In the genomic region with DNA sequence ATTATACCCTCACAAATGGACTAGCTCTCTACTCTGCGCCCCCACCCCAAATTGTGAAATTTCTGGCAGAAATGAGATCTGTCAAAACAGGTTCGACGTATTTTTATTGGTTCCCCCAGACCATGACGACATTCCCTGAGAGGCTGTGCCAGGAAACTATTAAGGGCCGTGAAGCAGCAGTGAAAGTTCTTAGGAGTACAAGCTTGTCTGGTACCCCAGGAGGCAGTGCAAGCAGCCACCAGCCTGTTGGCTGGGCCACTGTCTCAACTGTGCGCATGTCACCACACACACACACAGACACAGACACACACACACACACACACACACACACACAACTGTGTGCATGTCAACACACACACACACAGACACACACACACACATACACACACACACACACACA, we compare ENCODE assay signal across 14 mouse cellular contexts. TPM values are rescaled to one million over a fixed set of nuclear protein-coding genes. Genes with fewer than 3 reads are reported as not detected.
DNase-seq lines count a peak whose midpoint lies in the region; ATAC-seq lines count a peak whose summit lies in the region.
"Had no signal": no experiment of that assay in that cellular context is flagged by ENCODE, and none has a peak within 500 bp of the region (broad histone marks: within the 10 kb centered on the region; RNA-seq: fewer than 3 reads in every experiment).

No protein-coding gene starts in this region.

- H3K27me3 ChIP-seq in forebrain, embryonic 13.5 days = no peaks in the 10 kb centered on the region
- H3K27me3 ChIP-seq in forebrain, embryonic 15.5 days = no peaks in the 10 kb centered on the region
- no peaks in the 10 kb centered on the region for H3K27me3 ChIP-seq in kidney, embryonic 14.5 days (ENCODE audit: control insufficient read depth, insufficient read depth, low read length)
- H3K27me3 ChIP-seq in midbrain, embryonic 13.5 days = no peaks in the 10 kb centered on the region
- no peaks in the 10 kb centered on the region for H3K27me3 ChIP-seq in midbrain, embryonic 14.5 days (ENCODE audit: control insufficient read depth, insufficient read depth, low read length)
- no peaks in the 10 kb centered on the region for H3K27me3 ChIP-seq in limb, embryonic 15.5 days
- H3K27me3 ChIP-seq: midbrain, embryonic 12.5 days; neural tube, embryonic 12.5 days had no signal

- ATAC-seq in forebrain, embryonic 13.5 days = peak; percentile 23; the same call in 1 of the 2 replicates
- ATAC-seq in forebrain, embryonic 15.5 days (replicated peaks) = no peak
- no peak for ATAC-seq in kidney, embryonic 14.5 days (ENCODE audit: low FRiP score, low TSS enrichment)
- ATAC-seq in midbrain, embryonic 13.5 days = peak; percentile 55
- no peak for ATAC-seq in midbrain, embryonic 14.5 days (ENCODE audit: low FRiP score, low TSS enrichment)
- peak; percentile 59; the same call in 1 of the 2 replicates for ATAC-seq in limb, embryonic 15.5 days (ENCODE audit: insufficient number of reproducible peaks, low FRiP score, low TSS enrichment, low read depth)
- ATAC-seq: liver, postnatal 0 days had no signal

- no peak for DNase-seq in kidney, adult 18-20 months
- no peak for DNase-seq in midbrain, embryonic 14.5 days
- DNase-seq in right cerebral cortex, postnatal 14 days = no peak

- H3K4me3 ChIP-seq in forebrain, embryonic 13.5 days = no peak overlapping the region
- no peak overlapping the region for H3K4me3 ChIP-seq in forebrain, embryonic 15.5 days
- no peak overlapping the region for H3K4me3 ChIP-seq in kidney, embryonic 14.5 days (ENCODE audit: low read length)
- no peak overlapping the region for H3K4me3 ChIP-seq in midbrain, embryonic 13.5 days (replicated peaks)
- no peak overlapping the region for H3K4me3 ChIP-seq in midbrain, embryonic 14.5 days (replicated peaks; ENCODE audit: low read depth, low read length)
- H3K4me3 ChIP-seq in limb, embryonic 15.5 days = no peak overlapping the region
- H3K4me3 ChIP-seq: forebrain, embryonic 10.5 days; midbrain, embryonic 12.5 days; neural tube, embryonic 12.5 days had no signal

- no peaks in the 10 kb centered on the region for H3K9me3 ChIP-seq in forebrain, embryonic 13.5 days (replicated peaks)
- H3K9me3 ChIP-seq in forebrain, embryonic 15.5 days = no peaks in the 10 kb centered on the region
- H3K9me3 ChIP-seq in kidney, embryonic 14.5 days (ENCODE audit: control insufficient read depth, low read length) = no peaks in the 10 kb centered on the region
- H3K9me3 ChIP-seq in midbrain, embryonic 13.5 days = no peaks in the 10 kb centered on the region
- H3K9me3 ChIP-seq in midbrain, embryonic 14.5 days (ENCODE audit: control insufficient read depth, low read length) = no peaks in the 10 kb centered on the region
- H3K9me3 ChIP-seq in limb, embryonic 15.5 days = no peaks in the 10 kb centered on the region
- H3K9me3 ChIP-seq: forebrain, embryonic 10.5 days; midbrain, embryonic 12.5 days; neural tube, embryonic 12.5 days had no signal

- no peaks in the 10 kb centered on the region for H3K4me1 ChIP-seq in forebrain, embryonic 13.5 days
- H3K4me1 ChIP-seq in forebrain, embryonic 15.5 days = no peaks in the 10 kb centered on the region
- peaks cover 3% of the 10 kb centered on the region; the same call in 1 of the 2 replicates for H3K4me1 ChIP-seq in kidney, embryonic 14.5 days (ENCODE audit: control insufficient read depth, insufficient read depth, low read length)
- no peaks in the 10 kb centered on the region for H3K4me1 ChIP-seq in midbrain, embryonic 13.5 days (replicated peaks)
- H3K4me1 ChIP-seq in midbrain, embryonic 14.5 days (ENCODE audit: control insufficient read depth, insufficient read depth, low read length) = no peaks in the 10 kb centered on the region
- H3K4me1 ChIP-seq in limb, embryonic 15.5 days = peaks cover 37% of the 10 kb centered on the region
- H3K4me1 ChIP-seq: neural tube, embryonic 12.5 days had no signal

- H3K4me2 ChIP-seq in forebrain, embryonic 13.5 days = no peak overlapping the region
- no peak overlapping the region for H3K4me2 ChIP-seq in forebrain, embryonic 15.5 days (replicated peaks)
- H3K4me2 ChIP-seq in kidney, embryonic 14.5 days (replicated peaks; ENCODE audit: low read depth, low read length) = no peak overlapping the region
- no peak overlapping the region for H3K4me2 ChIP-seq in midbrain, embryonic 13.5 days (replicated peaks)
- no peak overlapping the region for H3K4me2 ChIP-seq in midbrain, embryonic 14.5 days (ENCODE audit: low read length)
- no peak overlapping the region for H3K4me2 ChIP-seq in limb, embryonic 15.5 days
- H3K4me2 ChIP-seq: hindbrain, embryonic 14.5 days; liver, embryonic 11.5 days; midbrain, embryonic 12.5 days; neural tube, embryonic 12.5 days had no signal

- H3K36me3 ChIP-seq in forebrain, embryonic 13.5 days (ENCODE audit: poor library complexity, severe bottlenecking) = no peaks in the 10 kb centered on the region
- H3K36me3 ChIP-seq in forebrain, embryonic 15.5 days = no peaks in the 10 kb centered on the region
- H3K36me3 ChIP-seq in kidney, embryonic 14.5 days (ENCODE audit: control insufficient read depth, insufficient read depth, low read length) = no peaks in the 10 kb centered on the region
- no peaks in the 10 kb centered on the region for H3K36me3 ChIP-seq in midbrain, embryonic 13.5 days
- no peaks in the 10 kb centered on the region for H3K36me3 ChIP-seq in midbrain, embryonic 14.5 days (ENCODE audit: control insufficient read depth, insufficient read depth, low read length)
- no peaks in the 10 kb centered on the region for H3K36me3 ChIP-seq in limb, embryonic 15.5 days
- H3K36me3 ChIP-seq: forebrain, embryonic 10.5 days; midbrain, embryonic 12.5 days; neural tube, embryonic 12.5 days had no signal

- no peak overlapping the region for H3K27ac ChIP-seq in forebrain, embryonic 13.5 days
- H3K27ac ChIP-seq in forebrain, embryonic 15.5 days (replicated peaks) = no peak overlapping the region
- H3K27ac ChIP-seq in kidney, embryonic 14.5 days (ENCODE audit: low read depth, low read length) = 0 out of 2 replicates have a peak overlapping the region, but pooled peaks have one; percentile 26
- no peak overlapping the region for H3K27ac ChIP-seq in midbrain, embryonic 13.5 days
- H3K27ac ChIP-seq in midbrain, embryonic 14.5 days (replicated peaks; ENCODE audit: low read depth, low read length) = no peak overlapping the region
- peak overlapping the region; percentile 73 for H3K27ac ChIP-seq in limb, embryonic 15.5 days
- H3K27ac ChIP-seq: forebrain, embryonic 10.5 days; hindbrain, embryonic 14.5 days; midbrain, embryonic 12.5 days; neural tube, embryonic 12.5 days had no signal

- no peak overlapping the region for H3K9ac ChIP-seq in forebrain, embryonic 13.5 days
- H3K9ac ChIP-seq in forebrain, embryonic 15.5 days (replicated peaks) = no peak overlapping the region
- no peak overlapping the region for H3K9ac ChIP-seq in kidney, embryonic 14.5 days (ENCODE audit: low read depth, low read length)
- H3K9ac ChIP-seq in midbrain, embryonic 13.5 days (replicated peaks) = no peak overlapping the region
- no peak overlapping the region for H3K9ac ChIP-seq in midbrain, embryonic 14.5 days (replicated peaks; ENCODE audit: low read length)
- H3K9ac ChIP-seq in limb, embryonic 15.5 days = no peak overlapping the region
- H3K9ac ChIP-seq: hindbrain, embryonic 14.5 days; liver, postnatal 0 days; midbrain, embryonic 12.5 days; neural tube, embryonic 12.5 days had no signal

- 80% methylated on average over 6 of the region's 6 CpGs for WGBS in forebrain, embryonic 13.5 days
- 74% methylated on average over 6 of the region's 6 CpGs for WGBS in forebrain, embryonic 15.5 days
- 82% methylated on average over 6 of the region's 6 CpGs for WGBS in kidney, embryonic 14.5 days
- 86% methylated on average over 6 of the region's 6 CpGs for WGBS in midbrain, embryonic 13.5 days
- 91% methylated on average over 6 of the region's 6 CpGs for WGBS in midbrain, embryonic 14.5 days
- 27% methylated on average over 6 of the region's 6 CpGs for WGBS in limb, embryonic 15.5 days

RNA-seq across cellular contexts. Expression of a gene that starts 45.0 kb away (rescaled TPM):
- polyA plus RNA-seq in forebrain, embryonic 13.5 days (2015; fragmentation: Nextera tagmentation; extraction: Ambion mirVana) = 1.9 and 2.6 TPM in 2 replicates
- polyA plus RNA-seq in forebrain, embryonic 15.5 days (2015; fragmentation: Nextera tagmentation; extraction: Ambion mirVana) = 1.9 and 2.3 TPM in 2 replicates
- 16.3 and 21.1 TPM in 2 replicates for polyA plus RNA-seq in kidney, embryonic 14.5 days (2014; fragmentation: Nextera tagmentation; extraction: Ambion mirVana)
- polyA plus RNA-seq in midbrain, embryonic 13.5 days (2015; fragmentation: Nextera tagmentation; extraction: Ambion mirVana) = 1.8 and 2.9 TPM in 2 replicates
- polyA plus RNA-seq in midbrain, embryonic 14.5 days (2014; fragmentation: Nextera tagmentation; extraction: Ambion mirVana) = 1.4 and 3.0 TPM in 2 replicates
- polyA plus RNA-seq in limb, embryonic 15.5 days (2015; fragmentation: Nextera tagmentation; extraction: Ambion mirVana) = 46.3 and 46.8 TPM in 2 replicates

Comparison
In these comparisons a context has a peak if more than half of its experiments do, and no peak if none do; other contexts are left out.
1. ATAC-seq: peak in forebrain, embryonic 13.5 days (single experiment), midbrain, embryonic 13.5 days (single experiment) and limb, embryonic 15.5 days (single experiment); none in forebrain, embryonic 15.5 days (single experiment), kidney, embryonic 14.5 days (single experiment) and midbrain, embryonic 14.5 days (single experiment).
2. H3K27ac ChIP-seq: peak in kidney, embryonic 14.5 days (single experiment) and limb, embryonic 15.5 days (single experiment); none in forebrain, embryonic 13.5 days (single experiment), forebrain, embryonic 15.5 days (single experiment), midbrain, embryonic 13.5 days (single experiment) and midbrain, embryonic 14.5 days (single experiment).